10 mouse cellular contexts compared by ENCODE assay signal in the genomic region with DNA sequence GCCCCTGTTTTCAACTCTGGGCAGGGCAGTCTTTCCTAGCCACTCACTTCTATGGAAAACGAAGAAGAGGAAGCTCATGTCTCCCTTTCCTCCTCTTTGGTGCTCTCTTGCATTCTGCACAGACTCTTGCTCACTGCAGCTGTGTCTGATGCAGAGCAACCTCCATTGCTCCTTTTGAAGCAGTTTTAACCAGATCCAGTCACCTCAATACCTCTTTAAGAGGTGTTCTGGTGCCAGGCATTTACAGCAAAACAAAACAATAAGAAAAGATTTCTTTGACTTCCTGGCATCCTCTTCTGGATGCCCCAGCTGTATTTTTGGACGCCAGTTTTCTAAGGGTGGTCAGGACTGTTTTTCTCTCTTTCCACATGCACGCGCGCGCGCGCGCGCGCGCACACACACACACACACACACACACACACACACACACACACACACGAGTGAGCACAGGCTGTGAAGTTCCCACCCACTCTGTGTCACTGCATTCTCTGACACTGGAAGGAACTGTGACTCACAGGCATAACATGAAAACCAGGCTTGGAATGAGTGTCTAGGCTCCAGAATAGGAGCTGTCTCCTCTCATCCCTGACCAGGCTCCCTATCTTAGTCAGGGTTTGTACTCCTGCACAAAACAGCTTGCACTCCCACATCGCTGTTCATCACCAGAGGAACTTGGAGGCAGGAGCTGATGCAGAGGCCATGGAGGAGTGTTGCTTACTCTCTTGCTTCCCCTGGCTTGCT. TPM values are rescaled to one million over a fixed set of nuclear protein-coding genes. Genes with fewer than 3 reads are reported as not detected.
A peak's percentile ranks its signal among the peaks of the same experiment; 100 is the strongest.
DNase-seq lines count a peak whose midpoint lies in the region; ATAC-seq lines count a peak whose summit lies in the region.
"Had no signal": no experiment of that assay in that cellular context is flagged by ENCODE, and none has a peak within 500 bp of the region (broad histone marks: within the 10 kb centered on the region; RNA-seq: fewer than 3 reads in every experiment).

No protein-coding gene starts in this region.

- 0 out of 2 replicates have a peak, but pooled peaks have one; percentile 5 for ATAC-seq in granulocyte monocyte progenitor cell, adult 5-6 weeks (replicated peaks; ENCODE audit: poor library complexity, severe bottlenecking)

- peak; percentile 64 for DNase-seq in adrenal gland, adult 2 months
- no peak for DNase-seq in adrenal gland, adult 18-20 months (ENCODE audit: low spot score in 2 of 2)
- peak; percentile 39 to 42 for DNase-seq in lung, adult 18-20 months
- no peak for DNase-seq in lung, postnatal 14 days
- DNase-seq in lung, postnatal 25 days (ENCODE audit: low spot score), result peak; percentile 30
- DNase-seq in cerebellum, adult 11 months, result no peak
- no peak for DNase-seq in embryo, embryonic 10 days (ENCODE audit: low spot score)

RNA-seq across cellular contexts. Expression of a gene that starts 2.5 kb away (rescaled TPM):
- not detected for total RNA-seq in adrenal gland, adult 2 months (2021)
- not detected in 2 replicates for polyA plus RNA-seq in adrenal gland, adult 2 months (2012; rRNA removed)
- not detected for total RNA-seq in adrenal gland, adult 18-20 months (2021)
- total RNA-seq in granulocyte monocyte progenitor cell, adult 5-6 weeks (2014; fragmentation: Nextera tagmentation), result not detected in 2 replicates
- not detected in 2 replicates for total RNA-seq in granulocyte monocyte progenitor cell, adult 5-6 weeks (2017)
- total RNA-seq: neutrophil, adult 5-6 weeks had no signal
- polyA plus RNA-seq: heart, embryonic 14.5 days had no signal

RNA-seq across cellular contexts. Expression of a gene that starts 14.2 kb away (rescaled TPM):
- total RNA-seq in adrenal gland, adult 2 months (2021), result not detected
- polyA plus RNA-seq in adrenal gland, adult 2 months (2012; rRNA removed), result not detected in 2 replicates
- total RNA-seq in adrenal gland, adult 18-20 months (2021), result not detected
- not detected in 2 replicates for total RNA-seq in granulocyte monocyte progenitor cell, adult 5-6 weeks (2014; fragmentation: Nextera tagmentation)
- total RNA-seq in granulocyte monocyte progenitor cell, adult 5-6 weeks (2017), result not detected in 2 replicates
- total RNA-seq: neutrophil, adult 5-6 weeks had no signal
- polyA plus RNA-seq: heart, embryonic 14.5 days had no signal

RNA-seq across cellular contexts. Expression of a gene that starts 16.0 kb away (rescaled TPM):
- total RNA-seq in adrenal gland, adult 2 months (2021), result 10 to 100 TPM in 1 of 2 experiments, 1 to 10 TPM in 1; 3.1 to 20.7 TPM
- polyA plus RNA-seq in adrenal gland, adult 2 months (2012; rRNA removed), result 0.88 and 1.0 TPM in 2 replicates
- total RNA-seq in adrenal gland, adult 18-20 months (2021), result 10 to 100 TPM in 1 of 2 experiments, 1 to 10 TPM in 1; 5.1 to 14.9 TPM
- total RNA-seq in granulocyte monocyte progenitor cell, adult 5-6 weeks (2014; fragmentation: Nextera tagmentation), result 20.4 and 46.6 TPM in 2 replicates
- 21.0 and 41.8 TPM in 2 replicates for total RNA-seq in granulocyte monocyte progenitor cell, adult 5-6 weeks (2017)

RNA-seq across cellular contexts. Expression of a gene that starts 20.8 kb away (rescaled TPM):
- not detected for total RNA-seq in adrenal gland, adult 2 months (2021)
- polyA plus RNA-seq in adrenal gland, adult 2 months (2012; rRNA removed), result not detected in 2 replicates
- not detected for total RNA-seq in adrenal gland, adult 18-20 months (2021)
- total RNA-seq in granulocyte monocyte progenitor cell, adult 5-6 weeks (2014; fragmentation: Nextera tagmentation), result not detected in 2 replicates
- total RNA-seq in granulocyte monocyte progenitor cell, adult 5-6 weeks (2017), result not detected in 2 replicates
- total RNA-seq: neutrophil, adult 5-6 weeks had no signal
- polyA plus RNA-seq: heart, embryonic 14.5 days had no signal

RNA-seq across cellular contexts. Expression of a gene that starts 25.2 kb away (rescaled TPM):
- total RNA-seq in adrenal gland, adult 2 months (2021), result 100 to 1,000 TPM in 1 of 2 experiments, 10 to 100 TPM in 1; 29.3 to 101 TPM
- polyA plus RNA-seq in adrenal gland, adult 2 months (2012; rRNA removed), result 43.4 and 55.2 TPM in 2 replicates
- total RNA-seq in adrenal gland, adult 18-20 months (2021), result 100 to 1,000 TPM in 1 of 2 experiments, 10 to 100 TPM in 1; 40.3 to 108 TPM
- 3.6 and 13.4 TPM in 2 replicates for total RNA-seq in granulocyte monocyte progenitor cell, adult 5-6 weeks (2014; fragmentation: Nextera tagmentation)
- 13.0 and 18.6 TPM in 2 replicates for total RNA-seq in granulocyte monocyte progenitor cell, adult 5-6 weeks (2017)

Comparison
In these comparisons a context has a peak if more than half of its experiments do, and no peak if none do; other contexts are left out.
1. DNase-seq: peak in adrenal gland, adult 2 months (single experiment), lung, adult 18-20 months (2 of 2) and lung, postnatal 25 days (single experiment); none in adrenal gland, adult 18-20 months (0 of 2), lung, postnatal 14 days (single experiment), cerebellum, adult 11 months (single experiment) and embryo, embryonic 10 days (single experiment).